Mouse (Mus musculus): ENCODE measurements around the gene Hba-x.

DNA sequence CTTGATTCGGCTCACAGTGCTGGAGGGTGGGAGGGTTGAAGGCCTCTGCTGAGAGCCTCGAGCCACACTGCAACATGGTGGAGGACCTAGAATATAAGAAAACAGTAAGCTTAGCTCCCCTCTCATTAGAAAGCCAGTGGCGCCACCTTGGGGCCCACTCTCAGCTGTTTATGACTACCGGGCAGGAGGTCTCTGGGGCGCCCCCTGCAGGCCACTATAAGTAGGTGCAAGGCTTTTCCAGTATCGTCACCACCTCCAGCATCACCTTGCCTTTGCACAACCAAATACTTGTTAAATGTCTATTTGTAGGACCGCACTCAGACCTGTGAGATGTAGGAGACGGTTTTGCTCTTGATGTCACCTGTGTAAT is 45.0 kb downstream of the Hba-x start:
- TF ChIP-seq CTCF (IDR thresholded peaks at IDR 0.05; ENCODE audit: low read depth, low read length) (peak; percentile 99), EP300 (IDR thresholded peaks at IDR 0.05; ENCODE audit: insufficient read depth, low read depth, low read length) (no peak), POLR2A (IDR thresholded peaks at IDR 0.05; ENCODE audit: insufficient read depth, low read length) (no peak)
